Mouse (Mus musculus) midbrain, embryonic 11.5 days (tissue): ENCODE results near the gene Psme4. TPM values are rescaled to one million over a fixed set of nuclear protein-coding genes. Genes with fewer than 3 reads are reported as not detected.

Experiments used
- ATAC-seq: fragments of 200-750 bp; cut with Nextera tagmentation; 2 replicates; pipeline ENCODE4 v1.8.0; 2017; ENCODE audit warnings: moderate TSS enrichment, moderate library complexity; ENCODE audit not compliant: low FRiP score
- DNase-seq: peaks from one replicate; pipeline ENCODE4 v3.0.0; 2015; ENCODE audit warnings: low spot score; ENCODE audit errors: missing footprints
- H3K27ac ChIP-seq: fragments of 300-500 bp; sonication (generic); 2 replicates; pipeline ENCODE4 v1.5.1; 2014; ENCODE audit warnings: low read depth, low read length
- H3K27me3 ChIP-seq: fragments of 300-500 bp; sonication (generic); 2 replicates; pipeline ENCODE4 v1.6.1; 2014; ENCODE audit warnings: mild to moderate bottlenecking, low read length, moderate library complexity, mixed read lengths; ENCODE audit not compliant: control insufficient read depth, insufficient read depth
- H3K36me3 ChIP-seq: fragments of 300-500 bp; sonication (generic); 2 replicates; pipeline ENCODE4 v1.6.1; 2014; ENCODE audit warnings: mild to moderate bottlenecking, low read length, moderate library complexity, mixed read lengths; ENCODE audit not compliant: control insufficient read depth, insufficient read depth
- H3K4me1 ChIP-seq: fragments of 300-500 bp; sonication (generic); 2 replicates; pipeline ENCODE4 v1.6.1; 2014; ENCODE audit warnings: low read length; ENCODE audit not compliant: control insufficient read depth, insufficient read depth
- H3K4me2 ChIP-seq: fragments of 300-500 bp; sonication (generic); 2 replicates; pipeline ENCODE4 v1.6.1; 2014; ENCODE audit warnings: mild to moderate bottlenecking, moderate library complexity
- H3K4me3 ChIP-seq: fragments of 300-500 bp; sonication (generic); 2 replicates; pipeline ENCODE4 v1.5.1; 2014; ENCODE audit warnings: low read depth, low read length
- H3K9ac ChIP-seq: fragments of 300-500 bp; sonication (generic); 2 replicates; pipeline ENCODE4 v1.6.1; 2014; ENCODE audit warnings: low read length
- H3K9me3 ChIP-seq: fragments of 300-500 bp; sonication (generic); 2 replicates; pipeline ENCODE4 v1.6.1; 2016; ENCODE audit warnings: low read length; ENCODE audit not compliant: control insufficient read depth
- WGBS: fragments of 180-500 bp; shearing (Covaris S2); extraction: QIAGEN DNeasy Blood & Tissue Kit; methylation state at CpG from one replicate; pipeline ENCODE4 v1.1.7; 2014; 5-methylcytosine and 5-hydroxymethylcytosine counted together
- polyA plus RNA-seq: library from polyadenylated mRNA; unstranded; fragments of >200 nt; fragmentation: Nextera tagmentation; extraction: Ambion mirVana; gene quantifications from 2 replicates; pipeline ENCODE4 v1.2.1, GENCODE M21; 2014

Psme4 gene
- polyA plus RNA-seq, 1 experiment from 2014 or later, result 34.5 TPM

- H3K9me3 ChIP-seq, result no peaks in the 10 kb centered on the region
- H3K27ac ChIP-seq, result no peak overlapping the region
- H3K4me2 ChIP-seq, result no peak overlapping the region
- ATAC-seq, result no peak
- no peak for DNase-seq
- no peaks in the 10 kb centered on the region for H3K4me1 ChIP-seq
- no peaks in the 10 kb centered on the region for H3K36me3 ChIP-seq
- no peaks in the 10 kb centered on the region for H3K27me3 ChIP-seq
- no peak overlapping the region for H3K9ac ChIP-seq
- H3K4me3 ChIP-seq, result no peak overlapping the region
Observed at GRCm38 (mm10) chr11:30899312-30899711, 127.8 kb downstream of the Psme4 start.

- Histone ChIP-seq H3K4me3 (no peak overlapping the region), H3K4me1 (no peaks in the 10 kb centered on the region), H3K27ac (no peak overlapping the region), H3K27me3 (no peaks in the 10 kb centered on the region), H3K4me2 (no peak overlapping the region), H3K9me3 (no peaks in the 10 kb centered on the region), H3K9ac (no peak overlapping the region), H3K36me3 (no peaks in the 10 kb centered on the region)
- no peak for DNase-seq
- WGBS, result 92% methylated on average over 3 of the region's 3 CpGs
- ATAC-seq, result no peak
Observed at GRCm38 (mm10) chr11:30912311-30912710, 140.8 kb downstream of the Psme4 start.

DNA sequence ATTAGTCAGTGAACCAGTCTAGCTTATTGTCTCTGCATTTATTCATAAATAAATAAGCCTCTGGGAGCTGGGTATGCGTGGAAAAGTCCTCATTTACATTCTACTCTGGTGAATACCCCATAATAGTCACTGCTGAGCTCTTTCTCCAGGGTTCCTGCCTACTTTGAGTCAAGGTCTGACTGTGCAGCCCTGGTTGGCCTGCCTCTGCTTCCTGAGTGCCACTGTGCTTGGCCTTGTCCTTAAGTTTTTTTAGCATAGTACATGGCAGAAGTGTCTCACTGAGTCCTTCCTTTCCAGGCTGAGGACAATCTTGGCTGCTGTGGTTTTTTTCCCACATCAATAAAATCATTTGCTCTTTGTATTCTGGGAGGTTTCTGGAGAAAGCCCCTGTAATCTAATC is 149.1 kb downstream of the Psme4 start:
- H3K4me2 ChIP-seq, result no peak overlapping the region
- H3K4me1 ChIP-seq, result no peaks in the 10 kb centered on the region
- no peaks in the 10 kb centered on the region for H3K27me3 ChIP-seq
- no peaks in the 10 kb centered on the region for H3K36me3 ChIP-seq
- no peak overlapping the region for H3K27ac ChIP-seq
- 56% methylated on average over 1 of the region's 1 CpGs for WGBS
- DNase-seq (no peak), ATAC-seq (no peak)
- no peak overlapping the region for H3K9ac ChIP-seq
- no peaks in the 10 kb centered on the region for H3K9me3 ChIP-seq
- no peak overlapping the region for H3K4me3 ChIP-seq

GRCm38 (mm10) chr11:30923283-30923682 is 151.8 kb downstream of the Psme4 start:
- Histone ChIP-seq H3K9ac (no peak overlapping the region), H3K27me3 (no peaks in the 10 kb centered on the region), H3K4me3 (no peak overlapping the region), H3K27ac (no peak overlapping the region), H3K4me1 (no peaks in the 10 kb centered on the region), H3K9me3 (no peaks in the 10 kb centered on the region), H3K4me2 (no peak overlapping the region), H3K36me3 (no peaks in the 10 kb centered on the region)
- ATAC-seq, result no peak
- no peak for DNase-seq
- WGBS, result 96% methylated on average over 3 of the region's 3 CpGs

DNA sequence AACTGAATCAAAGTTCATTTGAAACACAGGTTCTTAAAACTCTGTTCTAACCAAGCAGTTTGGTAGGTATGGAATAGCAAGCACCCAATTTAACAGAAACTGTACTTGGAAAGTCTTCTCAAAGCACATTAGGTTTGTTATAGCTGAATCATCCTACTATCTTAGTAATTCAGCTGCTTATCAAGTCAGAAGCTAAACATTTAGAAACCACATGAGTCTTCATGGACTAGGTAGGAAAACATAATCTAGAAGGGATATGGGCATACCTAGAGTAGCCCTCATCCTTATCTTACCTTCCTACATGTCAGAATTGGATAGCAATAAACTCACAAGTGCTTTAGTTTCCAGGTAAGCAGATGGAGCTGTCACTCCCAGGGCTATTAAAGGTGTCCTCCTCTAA is 156.6 kb downstream of the Psme4 start:
- H3K27me3 ChIP-seq, result no peaks in the 10 kb centered on the region
- no peaks in the 10 kb centered on the region for H3K9me3 ChIP-seq
- H3K27ac ChIP-seq, result no peak overlapping the region
- no peak overlapping the region for H3K9ac ChIP-seq
- no peak for DNase-seq
- H3K36me3 ChIP-seq, result no peaks in the 10 kb centered on the region
- H3K4me3 ChIP-seq, result no peak overlapping the region
- no peaks in the 10 kb centered on the region for H3K4me1 ChIP-seq
- no peak overlapping the region for H3K4me2 ChIP-seq
- ATAC-seq, result no peak

DNA sequence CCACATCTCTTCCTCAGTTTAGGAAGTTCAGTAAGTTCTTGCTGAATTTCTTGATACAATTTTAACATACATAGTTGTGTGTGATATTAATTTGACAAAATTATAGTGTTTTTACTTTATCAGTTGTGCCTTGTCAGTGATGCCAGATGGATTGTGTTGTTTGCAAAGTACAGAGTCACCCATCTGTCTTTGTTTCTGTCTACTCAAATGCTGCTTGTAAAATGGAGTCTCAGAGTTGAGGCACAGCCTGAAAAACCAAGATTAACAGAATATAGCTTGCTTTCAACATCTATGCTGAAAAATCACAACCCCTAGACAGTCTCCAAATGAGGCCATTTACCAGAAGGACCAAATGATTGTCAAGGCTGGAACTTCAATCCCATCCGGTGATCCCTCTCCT is 157.0 kb downstream of the Psme4 start:
- WGBS, result 89% methylated on average over 1 of the region's 1 CpGs
- ATAC-seq, result no peak
- H3K36me3 ChIP-seq, result no peaks in the 10 kb centered on the region

More for the DNA sequence above, 157.0 kb downstream of the Psme4 start:
- Histone ChIP-seq H3K4me2 (no peak overlapping the region), H3K27ac (no peak overlapping the region), H3K27me3 (no peaks in the 10 kb centered on the region), H3K9ac (no peak overlapping the region), H3K4me1 (no peaks in the 10 kb centered on the region), H3K4me3 (no peak overlapping the region), H3K9me3 (no peaks in the 10 kb centered on the region)
- DNase-seq, result no peak

Other genes starting within 250 kb of the Psme4 start
- 14.2 and 14.5 TPM in 2 replicates for gene Acyp2, start 122.1 kb upstream of the Psme4 start, polyA plus RNA-seq
- 1.2 and 2.0 TPM in 2 replicates for gene Gpr75, start 113.6 kb downstream of the Psme4 start, polyA plus RNA-seq
- 32.0 and 36.3 TPM in 2 replicates for gene Asb3, start 113.7 kb downstream of the Psme4 start, polyA plus RNA-seq
- 9.2 and 12.6 TPM in 2 replicates for gene Erlec1, start 182.6 kb downstream of the Psme4 start, polyA plus RNA-seq
- gene Chac2, start 214.6 kb downstream of the Psme4 start, polyA plus RNA-seq, result 17.0 and 17.1 TPM in 2 replicates